Mouse (Mus musculus) liver, embryonic 15.5 days (tissue): ENCODE data around the gene Mindy1. TPM values are rescaled to one million over a fixed set of nuclear protein-coding genes. Genes with fewer than 3 reads are reported as not detected.

Experiments used
- ATAC-seq: fragments of 200-750 bp; cut with Nextera tagmentation; 2 replicates; pipeline ENCODE4 v1.8.0; 2017; ENCODE audit warnings: moderate number of reproducible peaks, mild to moderate bottlenecking, moderate library complexity; ENCODE audit not compliant: insufficient read depth
- H3K27ac ChIP-seq: fragments of 300-500 bp; sonication (generic); replicated peaks from 2 replicates; pipeline ENCODE4 v1.5.1; 2015; ENCODE audit warnings: mild to moderate bottlenecking, inconsistent platforms
- H3K27me3 ChIP-seq: fragments of 300-500 bp; sonication (generic); 2 replicates; pipeline ENCODE4 v1.6.1; 2015; ENCODE audit warnings: mild to moderate bottlenecking, inconsistent platforms
- H3K36me3 ChIP-seq: fragments of 300-500 bp; sonication (generic); replicated peaks from 2 replicates; pipeline ENCODE4 v1.6.1; 2015; ENCODE audit warnings: moderate library complexity, mild to moderate bottlenecking, inconsistent platforms
- H3K4me1 ChIP-seq: fragments of 300-500 bp; sonication (generic); replicated peaks from 2 replicates; pipeline ENCODE4 v1.6.1; 2015; ENCODE audit warnings: inconsistent platforms
- H3K4me2 ChIP-seq: fragments of 300-500 bp; sonication (generic); 2 replicates; pipeline ENCODE4 v1.6.1; 2015; ENCODE audit warnings: moderate library complexity, mild to moderate bottlenecking, inconsistent platforms
- H3K4me3 ChIP-seq: fragments of 300-500 bp; sonication (generic); replicated peaks from 2 replicates; pipeline ENCODE4 v1.5.1; 2015; ENCODE audit warnings: mild to moderate bottlenecking, inconsistent platforms
- H3K9ac ChIP-seq: fragments of 300-500 bp; sonication (generic); 2 replicates; pipeline ENCODE4 v1.6.1; 2015; ENCODE audit warnings: moderate library complexity, mild to moderate bottlenecking, inconsistent platforms
- H3K9me3 ChIP-seq: fragments of 300-500 bp; sonication (generic); replicated peaks from 2 replicates; pipeline ENCODE4 v1.6.1; 2016; ENCODE audit warnings: inconsistent platforms
- WGBS: fragments of 180-500 bp; shearing (Covaris S2); methylation state at CpG from one replicate; pipeline ENCODE4 v1.1.7; 2015; ENCODE audit warnings: mixed read lengths; ENCODE audit not compliant: insufficient replicate concordance; 5-methylcytosine and 5-hydroxymethylcytosine counted together
- polyA plus RNA-seq: library from polyadenylated mRNA; unstranded; fragments of >200 nt; fragmentation: Nextera tagmentation; extraction: Ambion mirVana; gene quantifications from 2 replicates; pipeline ENCODE4 v1.2.1, GENCODE M21; 2015

The Mindy1 gene
- polyA plus RNA-seq, 1 experiment from 2014 or later: 18.8 TPM

DNA sequence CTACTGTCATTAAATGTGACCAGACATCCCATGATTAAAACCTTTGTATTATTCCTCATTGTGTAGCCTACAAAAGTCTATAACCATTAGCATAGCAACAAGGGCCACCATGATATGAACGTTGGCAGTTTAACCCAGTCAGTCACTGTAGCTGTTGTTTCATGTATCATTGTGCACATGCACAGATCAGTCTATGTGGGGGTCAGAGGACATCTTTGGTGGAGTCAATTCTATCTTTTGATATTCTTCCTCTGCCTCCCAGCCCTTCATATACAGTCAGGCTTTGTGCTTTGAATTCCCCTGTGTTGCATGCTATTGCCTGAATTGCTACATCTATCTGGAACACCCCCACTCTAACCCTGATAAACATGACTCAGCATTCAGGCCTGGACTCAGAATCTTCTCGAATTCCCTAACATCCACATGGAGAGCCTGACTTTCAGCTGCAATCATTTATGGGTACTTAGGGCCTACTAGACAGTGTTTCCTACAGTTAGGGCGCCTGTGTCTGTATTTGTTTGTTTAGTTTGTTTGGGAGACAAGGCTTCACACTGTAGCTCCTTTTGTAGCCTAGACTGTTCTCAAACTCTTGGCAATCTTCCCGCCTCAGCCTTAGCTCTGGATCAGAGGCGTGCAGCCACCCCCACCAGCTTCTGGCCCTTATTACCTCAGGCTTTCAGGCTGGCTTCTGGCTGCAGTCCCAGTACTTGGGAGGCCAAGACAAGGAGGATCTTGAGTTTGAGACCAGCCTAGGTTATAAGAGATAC is 34.5 kb upstream of the Mindy1 start:
- Histone ChIP-seq H3K4me2 (no peak overlapping the region), H3K9ac (no peak overlapping the region), H3K9me3 (no peaks in the 10 kb centered on the region), H3K36me3 (no peaks in the 10 kb centered on the region), H3K4me3 (no peak overlapping the region), H3K27ac (no peak overlapping the region; the same call in 1 of the 2 replicates), H3K4me1 (peaks cover 7% of the 10 kb centered on the region), H3K27me3 (no peaks in the 10 kb centered on the region)
- WGBS: 61% methylated on average over 5 of the region's 5 CpGs
- no peak for ATAC-seq

DNA sequence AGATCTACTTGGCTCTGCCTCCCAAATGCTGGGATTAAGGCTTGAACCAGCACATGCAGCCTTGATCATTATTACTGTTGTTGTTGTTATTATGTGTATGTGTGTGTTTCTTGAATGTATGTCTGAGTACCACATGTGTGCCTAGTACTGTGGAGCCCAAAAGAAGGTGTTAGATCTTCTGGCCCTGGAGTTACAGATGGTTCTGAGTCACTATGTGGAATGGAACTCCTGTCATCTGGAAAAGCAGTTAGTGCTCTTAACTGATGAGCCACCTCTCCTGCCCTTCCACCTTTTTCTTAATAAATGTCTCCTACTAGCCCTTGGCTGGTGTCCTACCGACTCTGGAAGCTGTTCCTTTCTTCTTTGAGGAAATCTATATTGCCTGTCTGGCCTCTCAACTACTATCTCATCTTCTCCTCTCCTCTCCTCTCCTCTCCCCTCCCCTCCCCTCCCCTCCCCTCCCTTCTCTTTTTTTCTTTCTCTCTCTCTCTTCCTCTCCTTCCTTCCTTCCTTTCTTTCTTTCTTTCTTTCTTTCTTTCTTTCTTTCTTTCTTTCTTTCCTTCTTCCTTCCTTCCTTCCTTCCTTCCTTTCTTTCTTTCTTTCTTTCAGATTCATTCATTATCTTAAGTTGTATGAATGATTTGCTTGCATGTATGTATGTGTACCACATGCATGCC is 33.3 kb upstream of the Mindy1 start:
- Histone ChIP-seq H3K4me1 (peaks cover 7% of the 10 kb centered on the region), H3K4me3 (no peak overlapping the region), H3K4me2 (no peak overlapping the region), H3K9me3 (no peaks in the 10 kb centered on the region), H3K9ac (no peak overlapping the region), H3K36me3 (0 out of 2 replicates have a peak, but pooled peaks cover 2% of the 10 kb centered on the region), H3K27me3 (no peaks in the 10 kb centered on the region), H3K27ac (no peak overlapping the region)
- 33% methylated on average over 1 of the region's 1 CpGs for WGBS
- no peak for ATAC-seq

DNA sequence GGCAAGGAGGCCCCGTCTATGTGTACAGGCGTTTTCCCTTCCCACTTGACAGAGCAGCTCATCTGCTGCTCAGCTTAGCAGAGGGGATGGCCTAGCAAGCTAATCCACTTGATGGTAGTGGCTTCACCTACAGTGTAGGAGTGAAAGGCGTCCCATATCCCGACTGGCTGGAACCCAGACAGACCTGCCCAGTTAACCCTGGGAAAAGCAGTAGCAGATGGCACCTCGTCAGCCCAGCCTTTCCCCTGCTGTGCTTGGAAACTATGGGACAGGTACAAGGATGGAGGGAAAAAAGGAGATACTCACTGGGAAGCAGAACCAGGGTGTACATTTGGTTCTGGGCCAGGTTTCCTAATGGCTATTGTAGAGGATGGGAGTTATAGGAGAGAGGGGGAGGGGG is 30.8 kb upstream of the Mindy1 start:
- H3K27ac ChIP-seq: no peak overlapping the region

DNA sequence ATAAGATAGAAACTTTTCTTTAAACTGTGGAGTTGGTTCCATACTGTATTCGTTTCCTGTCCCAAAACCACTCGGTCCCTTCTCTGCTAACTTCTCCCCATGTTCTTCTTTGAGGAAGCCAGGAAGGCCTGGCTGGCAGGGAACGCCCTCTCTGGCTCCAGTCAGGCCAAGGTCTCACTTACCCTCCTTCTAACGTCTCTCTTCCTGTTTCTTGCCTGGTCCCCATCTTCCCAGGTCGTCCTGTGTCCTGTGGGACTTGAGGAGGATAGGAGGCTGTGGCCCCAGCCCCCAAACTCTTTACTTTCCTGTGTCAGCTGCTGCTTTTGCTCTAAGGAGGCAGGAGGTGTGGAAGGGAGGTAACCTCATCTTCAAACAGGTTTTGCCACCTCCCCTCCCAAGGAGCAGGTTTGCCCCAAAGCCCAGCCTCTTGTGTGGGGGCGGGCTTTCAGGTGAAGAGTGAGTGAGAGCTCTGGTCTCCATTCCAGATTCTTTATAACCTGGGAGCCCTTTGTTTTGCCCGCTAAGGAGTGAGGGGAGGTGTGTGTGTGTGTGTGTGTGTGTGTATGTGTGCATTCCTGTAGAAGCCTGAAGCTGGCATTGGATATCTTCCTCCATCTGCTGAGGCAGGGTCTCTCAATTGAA is 30.2 kb upstream of the Mindy1 start, which contains the start of gene Bnipl:
Bnipl (minus strand) TSS at position 411 of the 642 bp plus-strand sequence.
- H3K27ac ChIP-seq: no peak within 1 kb of the TSS
- ATAC-seq: no peak

More for the DNA sequence above, 30.8 kb upstream of the Mindy1 start:
- Histone ChIP-seq H3K27me3 (no peaks in the 10 kb centered on the region), H3K36me3 (peaks cover 16% of the 10 kb centered on the region; the same call in 1 of the 2 replicates), H3K4me2 (no peak overlapping the region), H3K9ac (no peak overlapping the region), H3K4me3 (no peak overlapping the region), H3K4me1 (peaks cover 7% of the 10 kb centered on the region), H3K9me3 (no peaks in the 10 kb centered on the region)
- no peak for ATAC-seq
- 77% methylated on average over 5 of the region's 5 CpGs for WGBS

DNA sequence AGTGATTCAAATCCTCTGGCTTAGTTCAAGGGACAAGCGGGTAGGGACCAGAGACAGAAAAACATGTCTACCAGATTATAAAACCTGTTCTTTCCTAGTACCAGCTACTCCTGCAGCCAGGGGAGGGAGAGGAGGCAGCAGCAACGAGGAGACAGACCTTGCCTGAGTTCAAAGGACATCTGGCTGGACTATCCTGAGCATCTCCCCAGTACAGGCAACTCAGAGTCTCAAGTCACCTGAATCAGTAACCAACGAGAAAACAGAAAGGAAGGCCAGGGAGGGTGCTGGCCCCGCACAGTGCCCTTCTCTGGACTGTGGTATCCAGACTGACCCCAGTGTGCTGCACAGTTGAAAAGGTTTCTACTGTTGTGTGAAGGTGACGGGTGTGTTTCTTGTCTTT is 24.2 kb upstream of the Mindy1 start:
- Histone ChIP-seq H3K4me3 (no peak overlapping the region), H3K9ac (no peak overlapping the region), H3K4me2 (no peak overlapping the region), H3K9me3 (no peaks in the 10 kb centered on the region), H3K27me3 (no peaks in the 10 kb centered on the region), H3K27ac (no peak overlapping the region), H3K36me3 (peaks cover 55% of the 10 kb centered on the region), H3K4me1 (no peaks in the 10 kb centered on the region)
- 80% methylated on average over 5 of the region's 5 CpGs for WGBS
- ATAC-seq: no peak

More for the DNA sequence above, 30.2 kb upstream of the Mindy1 start, which contains the start of gene Bnipl:
- H3K36me3 ChIP-seq: peaks cover 21% of the 10 kb centered on the region; the same call in 1 of the 2 replicates
- peaks cover 7% of the 10 kb centered on the region for H3K4me1 ChIP-seq
- H3K4me2 ChIP-seq: no peak within 1 kb of the TSS
- H3K27me3 ChIP-seq: no peaks in the 10 kb centered on the region
- no peak within 1 kb of the TSS for H3K4me3 ChIP-seq
- no peaks in the 10 kb centered on the region for H3K9me3 ChIP-seq
- 40% methylated on average over 7 of the region's 7 CpGs for WGBS
- no peak within 1 kb of the TSS for H3K9ac ChIP-seq

DNA sequence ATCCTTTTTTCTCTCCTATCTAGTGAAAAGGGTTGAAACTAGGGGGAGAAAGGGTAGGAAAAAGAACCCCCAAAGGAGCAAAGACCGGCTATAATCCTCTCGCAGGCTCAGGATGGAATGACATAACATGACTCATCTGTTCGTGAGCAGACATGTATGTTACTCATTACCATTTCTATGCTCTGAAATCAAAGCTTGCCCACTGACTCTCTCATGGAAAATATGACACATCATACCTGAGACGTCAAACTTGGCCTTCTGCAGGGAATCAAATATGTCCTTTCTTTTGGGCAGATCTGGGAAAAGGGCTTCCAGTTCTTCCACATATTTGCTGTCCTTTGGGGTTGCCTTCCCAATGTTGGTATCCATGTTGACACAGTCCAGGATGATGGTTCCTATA is 19.2 kb upstream of the Mindy1 start:
- Histone ChIP-seq H3K36me3 (peaks cover 38% of the 10 kb centered on the region), H3K4me2 (no peak overlapping the region), H3K27ac (no peak overlapping the region), H3K27me3 (no peaks in the 10 kb centered on the region), H3K9ac (no peak overlapping the region), H3K4me3 (no peak overlapping the region), H3K9me3 (no peaks in the 10 kb centered on the region), H3K4me1 (peaks cover 11% of the 10 kb centered on the region)
- no peak for ATAC-seq
- WGBS: 81% methylated on average over 4 of the region's 4 CpGs

DNA sequence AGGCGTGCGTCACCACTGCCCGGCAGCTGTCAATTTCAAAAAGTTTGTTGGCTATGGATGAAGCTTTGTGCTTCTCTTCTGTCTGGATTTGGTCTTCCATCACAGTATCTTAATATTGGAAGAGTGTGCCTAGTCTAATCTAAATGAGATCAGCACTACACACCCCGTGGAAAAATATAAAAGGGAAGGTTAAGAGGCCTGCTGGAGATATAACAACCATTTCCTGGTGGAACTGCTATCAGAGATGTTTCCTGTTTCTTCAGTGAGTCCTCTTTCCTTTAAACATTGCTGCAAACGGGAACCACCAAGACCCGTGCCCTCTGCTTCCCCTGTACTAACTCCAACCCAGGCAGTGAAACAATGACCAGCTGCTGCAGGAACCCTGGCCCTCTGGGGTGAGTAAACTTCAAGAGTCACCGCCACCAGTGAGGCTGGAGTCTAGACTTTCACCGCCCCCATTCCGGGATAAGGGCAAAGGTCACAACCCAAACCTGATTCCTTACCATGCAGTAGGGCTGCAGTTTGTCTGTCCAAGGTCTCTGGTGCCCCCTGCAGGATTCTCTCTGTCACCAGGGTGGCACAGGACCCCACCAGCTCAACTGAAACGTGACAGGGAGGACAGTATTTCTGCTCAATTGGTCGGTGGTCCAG is 17.9 kb upstream of the Mindy1 start:
- WGBS: 31% methylated on average over 11 of the region's 11 CpGs
- no peak overlapping the region for H3K4me3 ChIP-seq
- H3K9ac ChIP-seq: no peak overlapping the region
- peak; percentile 74 for ATAC-seq
- H3K36me3 ChIP-seq: peaks cover 42% of the 10 kb centered on the region
- H3K4me1 ChIP-seq: peaks cover 14% of the 10 kb centered on the region
- no peaks in the 10 kb centered on the region for H3K27me3 ChIP-seq
- H3K9me3 ChIP-seq: no peaks in the 10 kb centered on the region
- H3K27ac ChIP-seq: peak overlapping the region; percentile 51
- peak overlapping the region; percentile 19; the same call in 1 of the 2 replicates for H3K4me2 ChIP-seq

DNA sequence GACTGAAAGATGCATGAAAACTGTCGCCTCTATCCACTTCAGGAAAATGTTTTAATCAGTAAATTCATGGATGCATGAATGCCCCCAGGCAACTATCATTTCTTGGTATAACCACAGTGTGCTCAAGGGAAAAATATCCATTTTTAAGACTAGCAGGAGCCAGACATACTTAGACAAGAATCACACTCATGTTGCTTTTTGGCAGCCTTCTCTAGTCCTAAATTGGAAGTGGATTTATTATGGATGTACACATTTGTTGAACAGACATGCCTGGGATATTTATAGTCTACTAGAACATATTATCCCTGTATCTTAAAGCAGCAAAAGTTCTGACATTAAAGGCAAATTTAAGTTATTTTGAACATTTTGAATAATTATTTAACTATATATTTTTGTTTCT is 16.4 kb upstream of the Mindy1 start:
- Histone ChIP-seq H3K4me3 (no peak overlapping the region), H3K27ac (no peak overlapping the region), H3K36me3 (peaks cover 32% of the 10 kb centered on the region), H3K27me3 (no peaks in the 10 kb centered on the region), H3K4me1 (peaks cover 18% of the 10 kb centered on the region), H3K4me2 (no peak overlapping the region), H3K9me3 (no peaks in the 10 kb centered on the region), H3K9ac (no peak overlapping the region)
- ATAC-seq: no peak
- WGBS: 78% methylated on average over 1 of the region's 1 CpGs

DNA sequence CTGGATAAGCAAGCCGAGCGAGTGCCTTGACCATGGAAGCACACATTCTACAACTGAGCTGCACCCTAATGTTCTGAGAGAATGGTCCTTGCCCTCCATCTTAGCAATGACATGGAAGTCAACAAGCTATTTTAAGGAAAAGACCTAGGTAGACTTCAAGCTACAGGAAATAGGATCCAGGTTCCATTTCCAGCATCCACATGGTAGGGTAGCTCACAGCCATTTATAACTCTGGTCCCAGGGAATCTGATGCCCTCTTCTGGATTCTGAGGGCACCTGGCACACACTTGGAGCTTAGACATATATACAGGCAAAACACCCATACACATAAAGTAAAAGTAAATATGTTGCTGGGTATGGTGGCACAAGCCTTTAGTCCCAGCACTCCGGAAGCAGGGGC is 15.1 kb upstream of the Mindy1 start:
- Histone ChIP-seq H3K9ac (no peak overlapping the region), H3K4me1 (peaks cover 18% of the 10 kb centered on the region), H3K36me3 (peaks cover 32% of the 10 kb centered on the region), H3K9me3 (no peaks in the 10 kb centered on the region), H3K27ac (no peak overlapping the region), H3K4me2 (no peak overlapping the region), H3K27me3 (no peaks in the 10 kb centered on the region), H3K4me3 (no peak overlapping the region)
- WGBS: 83% methylated on average over 3 of the region's 3 CpGs
- ATAC-seq: no peak

DNA sequence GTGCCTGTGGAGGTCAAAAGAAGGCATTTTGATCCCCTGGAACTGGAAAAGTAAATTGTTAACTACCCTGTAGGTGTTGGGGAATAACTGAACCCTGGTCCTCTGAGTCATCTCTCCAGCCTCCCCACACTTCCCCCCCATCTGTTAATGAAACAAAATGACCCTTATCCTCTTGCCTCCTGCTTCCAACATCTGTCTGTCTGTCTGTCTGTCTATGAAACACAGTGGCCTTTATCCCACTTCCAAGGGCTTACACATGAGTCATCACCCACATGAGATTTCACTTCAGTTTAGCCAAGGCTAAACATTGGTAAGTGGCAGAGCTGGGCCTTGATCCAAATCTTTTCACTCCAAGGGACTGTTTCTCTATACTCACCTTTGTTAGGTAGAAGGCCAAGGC is 13.3 kb upstream of the Mindy1 start:
- Histone ChIP-seq H3K36me3 (peaks cover 29% of the 10 kb centered on the region), H3K9me3 (no peaks in the 10 kb centered on the region), H3K27me3 (no peaks in the 10 kb centered on the region), H3K4me2 (no peak overlapping the region), H3K9ac (no peak overlapping the region), H3K4me1 (peaks cover 17% of the 10 kb centered on the region), H3K27ac (no peak overlapping the region), H3K4me3 (no peak overlapping the region)
- ATAC-seq: peak; percentile 20; the same call in 1 of the 2 replicates

DNA sequence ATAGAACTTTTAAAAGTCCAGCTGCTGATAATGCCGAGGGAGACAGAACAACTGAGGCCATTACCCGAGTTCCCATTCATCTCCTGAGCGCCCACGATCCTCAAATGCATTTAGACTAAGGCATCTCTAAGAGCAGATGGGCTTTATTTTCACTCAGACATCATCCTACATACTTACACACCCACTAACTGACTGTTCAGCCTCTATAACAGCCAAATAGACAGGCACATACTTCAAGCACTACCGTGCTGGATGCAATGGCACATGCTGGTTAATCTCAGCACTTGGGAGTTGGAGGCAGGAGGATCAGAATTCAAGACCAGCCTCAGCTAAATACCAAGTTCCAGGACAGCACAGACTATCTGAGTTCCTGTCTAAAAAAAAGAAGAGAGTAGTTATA is 11.4 kb upstream of the Mindy1 start:
- no peak for ATAC-seq
- 83% methylated on average over 5 of the region's 5 CpGs for WGBS
- peaks cover 15% of the 10 kb centered on the region for H3K4me1 ChIP-seq

More for the DNA sequence above, 11.4 kb upstream of the Mindy1 start:
- H3K9ac ChIP-seq: no peak overlapping the region
- H3K4me3 ChIP-seq: no peak overlapping the region
- H3K27ac ChIP-seq: no peak overlapping the region
- peaks cover 26% of the 10 kb centered on the region for H3K36me3 ChIP-seq
- no peaks in the 10 kb centered on the region for H3K27me3 ChIP-seq
- no peak overlapping the region for H3K4me2 ChIP-seq
- H3K9me3 ChIP-seq: no peaks in the 10 kb centered on the region
